Mouse (Mus musculus) spleen, adult 2 months (tissue): ENCODE measurements around the gene Hdac7.

ENCODE experiments used
- CTCF ChIP-seq: fragments of 200-500 bp; IDR thresholded peaks from 2 replicates; pipeline ENCODE4 v1.5.1; 2011; ENCODE audit warnings: mild to moderate bottlenecking, inconsistent platforms; ENCODE audit not compliant: insufficient read depth, insufficient read length, insufficient replicate concordance; ENCODE audit errors: extremely low read depth
- POLR2A ChIP-seq: fragments of 200-500 bp; IDR thresholded peaks from 2 replicates; pipeline ENCODE4 v1.6.1; 2011; ENCODE audit warnings: low read depth, low read length, inconsistent platforms

GRCm38 (mm10) chr15:97868985-97869384 is 24.7 kb upstream of the Hdac7 start:
- TF ChIP-seq CTCF (no peak), POLR2A (no peak)
